10 mouse cellular contexts compared by ENCODE assay signal in the genomic region with DNA sequence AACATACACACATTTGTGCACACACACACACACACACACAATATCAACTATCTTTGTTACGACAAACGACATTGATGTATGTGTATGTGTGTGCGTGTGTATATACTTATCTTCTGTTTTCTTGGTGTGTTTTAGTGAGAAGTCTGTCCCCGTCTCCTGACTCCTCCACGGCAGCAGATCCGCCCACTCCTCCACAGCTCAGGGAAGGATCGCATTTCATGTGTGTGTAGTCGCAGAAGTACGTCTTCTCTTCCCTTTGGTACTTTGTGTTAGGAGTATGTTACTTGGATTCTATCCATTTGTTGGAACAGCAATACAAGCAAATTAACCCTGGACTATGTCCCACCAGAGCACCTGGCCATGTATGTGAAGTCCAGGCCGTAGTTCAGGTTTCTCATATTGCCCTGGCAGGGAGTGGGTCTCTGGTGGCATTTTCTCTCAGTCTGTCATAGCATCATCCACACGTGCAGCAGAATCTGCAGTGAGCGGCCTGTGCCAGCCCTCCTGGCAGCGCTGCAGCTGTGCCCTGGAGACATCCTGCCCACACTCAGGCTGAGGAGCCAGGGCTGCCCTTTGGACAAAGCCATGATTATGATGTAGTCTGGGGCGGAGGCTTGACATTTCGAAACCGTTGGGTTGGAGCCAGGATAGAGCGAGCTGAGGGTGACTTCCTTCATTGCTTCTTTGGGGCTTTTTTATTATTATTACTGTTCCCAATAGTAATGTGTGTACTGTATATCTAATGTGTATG. TPM values are rescaled to one million over a fixed set of nuclear protein-coding genes. Genes with fewer than 3 reads are reported as not detected.
DNase-seq lines count a peak whose midpoint lies in the region; ATAC-seq and TF ChIP-seq lines count a peak whose summit lies in the region.
"Had no signal": no experiment of that assay in that cellular context is flagged by ENCODE, and none has a peak within 500 bp of the region (broad histone marks: within the 10 kb centered on the region; RNA-seq: fewer than 3 reads in every experiment).

No protein-coding gene starts in this region.

- no peak overlapping the region for H3K27ac ChIP-seq in hindbrain, embryonic 16.5 days (ENCODE audit: low read depth, low read length)
- no peak overlapping the region for H3K27ac ChIP-seq in hindbrain, embryonic 12.5 days
- peak overlapping the region; percentile 45; the same call in 1 of the 2 replicates for H3K27ac ChIP-seq in cerebellum, adult 2 months (ENCODE audit: insufficient read depth, low read length)
- H3K27ac ChIP-seq: embryonic facial prominence, embryonic 12.5 days; liver, embryonic 14.5 days had no signal

- no peak overlapping the region for H3K4me3 ChIP-seq in hindbrain, embryonic 16.5 days (ENCODE audit: low read length)
- no peak overlapping the region for H3K4me3 ChIP-seq in hindbrain, embryonic 12.5 days
- no peak overlapping the region for H3K4me3 ChIP-seq in cerebellum, adult 2 months (replicated peaks; ENCODE audit: insufficient read depth, low read depth, low read length)
- H3K4me3 ChIP-seq: embryonic facial prominence, embryonic 12.5 days had no signal

- WGBS in hindbrain, embryonic 16.5 days: 80% methylated on average over 17 of the region's 17 CpGs
- WGBS in hindbrain, embryonic 12.5 days: 87% methylated on average over 17 of the region's 17 CpGs
- 39% methylated on average over 17 of the region's 17 CpGs for WGBS in cerebellum, adult 2 months

- no peak for TF ChIP-seq POLR2A in cerebellum, adult 2 months (IDR thresholded peaks at IDR 0.05; ENCODE audit: borderline replicate concordance, insufficient read depth, low read length)

- TF ChIP-seq CTCF in cerebellum, adult 2 months (IDR thresholded peaks at IDR 0.05; ENCODE audit: borderline replicate concordance, insufficient read depth, low read depth, low read length): no peak

- H3K36me3 ChIP-seq in hindbrain, embryonic 16.5 days (ENCODE audit: control insufficient read depth, insufficient read depth, low read length): peaks cover 44% of the 10 kb centered on the region
- H3K36me3 ChIP-seq in hindbrain, embryonic 12.5 days: peaks cover 75% of the 10 kb centered on the region

- H3K9ac ChIP-seq in hindbrain, embryonic 16.5 days (ENCODE audit: low read depth, low read length): no peak overlapping the region
- H3K9ac ChIP-seq in hindbrain, embryonic 12.5 days: no peak overlapping the region
- H3K9ac ChIP-seq: embryonic facial prominence, embryonic 12.5 days; liver, embryonic 14.5 days had no signal

- no peaks in the 10 kb centered on the region for H3K9me3 ChIP-seq in hindbrain, embryonic 16.5 days (ENCODE audit: control insufficient read depth, low read length)
- H3K9me3 ChIP-seq in hindbrain, embryonic 12.5 days (replicated peaks): no peaks in the 10 kb centered on the region
- H3K9me3 ChIP-seq: embryonic facial prominence, embryonic 12.5 days had no signal

- ATAC-seq in hindbrain, embryonic 16.5 days: peak; percentile 41; the same call in 1 of the 2 replicates
- ATAC-seq in hindbrain, embryonic 12.5 days (ENCODE audit: low FRiP score): no peak

- no peaks in the 10 kb centered on the region for H3K4me1 ChIP-seq in hindbrain, embryonic 16.5 days (ENCODE audit: control insufficient read depth, insufficient read depth, low read depth, low read length)
- H3K4me1 ChIP-seq in hindbrain, embryonic 12.5 days: peaks cover 8% of the 10 kb centered on the region; the same call in 1 of the 2 replicates
- H3K4me1 ChIP-seq in cerebellum, adult 2 months (ENCODE audit: control insufficient read depth, insufficient read depth, low read length): peaks cover 6% of the 10 kb centered on the region
- H3K4me1 ChIP-seq: embryonic facial prominence, embryonic 12.5 days had no signal

- DNase-seq in cerebellum, adult 2 months: peak; percentile 63 to 74
- peak; percentile 34 for DNase-seq in heart, adult 8-10 months (ENCODE audit: low spot score)
- DNase-seq in layer of hippocampus, adult 8-10 months (ENCODE audit: low spot score in 2 of 2): peak; percentile 51 to 67
- peak; percentile 61 to 71 for DNase-seq in lung, postnatal 4 days
- DNase-seq in c-Kit-positive CD71-positive TER-119-positive erythroid progenitor cells, embryonic 14.5 days (ENCODE audit: low spot score): no peak
- no peak for DNase-seq in spleen, adult 12 weeks (ENCODE audit: low spot score)

- no peaks in the 10 kb centered on the region for H3K27me3 ChIP-seq in hindbrain, embryonic 16.5 days (replicated peaks; ENCODE audit: control insufficient read depth, insufficient read depth, low read length)
- no peaks in the 10 kb centered on the region for H3K27me3 ChIP-seq in hindbrain, embryonic 12.5 days
- H3K27me3 ChIP-seq in cerebellum, adult 2 months (ENCODE audit: control insufficient read depth, insufficient read depth, low read length): no peaks in the 10 kb centered on the region
- H3K27me3 ChIP-seq: embryonic facial prominence, embryonic 12.5 days had no signal

- no peak overlapping the region for H3K4me2 ChIP-seq in hindbrain, embryonic 16.5 days (ENCODE audit: low read length)
- H3K4me2 ChIP-seq in hindbrain, embryonic 12.5 days (replicated peaks): no peak overlapping the region
- H3K4me2 ChIP-seq: embryonic facial prominence, embryonic 12.5 days had no signal

RNA-seq across cellular contexts. Expression of a gene that starts 28.9 kb away (rescaled TPM):
- 6.2 and 7.7 TPM in 2 replicates for polyA plus RNA-seq in hindbrain, embryonic 16.5 days (2015; fragmentation: Nextera tagmentation; extraction: Ambion mirVana)
- 13.3 and 14.4 TPM in 2 replicates for polyA plus RNA-seq in hindbrain, embryonic 12.5 days (2016; fragmentation: Nextera tagmentation; extraction: Ambion mirVana)
- polyA plus RNA-seq in cerebellum, adult 2 months (2012; rRNA removed): 46.4 and 47.9 TPM in 2 replicates
- 10 to 100 TPM; 32.8 to 40.1 (median 34.9) TPM for total RNA-seq in heart, adult 8-10 months (2022)
- 10 to 100 TPM; 55.9 to 69.3 (median 63.7) TPM for total RNA-seq in layer of hippocampus, adult 8-10 months (2022)

Comparison
In these comparisons a context has a peak if more than half of its experiments do, and no peak if none do; other contexts are left out.
1. DNase-seq: peak in cerebellum, adult 2 months (2 of 2), heart, adult 8-10 months (single experiment), layer of hippocampus, adult 8-10 months (2 of 2) and lung, postnatal 4 days (2 of 2); none in c-Kit-positive CD71-positive TER-119-positive erythroid progenitor cells, embryonic 14.5 days (single experiment) and spleen, adult 12 weeks (single experiment).